Mouse (Mus musculus) embryonic stem cell, embryonic (primary cell): ENCODE measurements around the gene Scaf8.
"Not testable (repeated sequence)": the region's sequence is repeated elsewhere in the genome, so short reads cannot be mapped to it uniquely, and the experiment has no call there.

Source experiments
- CTCF ChIA-PET, 4 experiments: fragments of 300-600 bp in 2 of 4; fragments of 350-600 bp in 2 of 4; sonication (Branson Sonifier 250); formaldehyde crosslinking; loops; one replicate each; lab custom pipeline; 2022; ENCODE audit warnings: inconsistent platforms in 2 of 4; lab: Charles Lee
- POLR2A ChIA-PET, 4 experiments: fragments of 300-600 bp in 2 of 4; fragments of 350-600 bp in 2 of 4; sonication (Branson Sonifier 250); formaldehyde crosslinking; loops; one replicate each; lab custom pipeline; 2022; ENCODE audit warnings: antibody characterized with exemption in 4 of 4, inconsistent platforms in 1 of 4; lab: Charles Lee

The Scaf8 gene

GRCm38 (mm10) chr17:3104154-3104931 is 10.4 kb upstream of the Scaf8 start:
- ChIA-PET CTCF (interaction anchor here in 2 of 4 experiments (0.6 to 0.7 kb wide), 2 partner anchors 15 to 107 kb away, joined by 7 to 8 read pairs; no protein-coding TSS in a partner anchor), POLR2A (interaction anchor here in 2 of 4 experiments (1.0 to 4.3 kb wide), 4 partner anchors 10 to 110 kb away, joined by 3 to 24 read pairs (median 4); partner anchors contain the start of gene Scaf8 (in 1 of the 2))

GRCm38 (mm10) chr17:3105022-3105421 is 9.8 kb upstream of the Scaf8 start:
- POLR2A ChIA-PET: interaction anchor here in 1 of 4 experiments (1.0 to 4.3 kb wide), 5 partner anchors 9 to 109 kb away, joined by 3 to 24 read pairs (median 4); partner anchors contain the start of gene Scaf8
- CTCF ChIA-PET: interaction anchor here in 2 of 4 experiments (0.6 to 0.7 kb wide), 2 partner anchors 16 to 106 kb away, joined by 7 to 8 read pairs; no protein-coding TSS in a partner anchor

- POLR2A ChIA-PET: interaction anchor here (0.5 to 2.9 kb wide), 22 partner anchors 10 to 221 kb away, joined by 3 to 24 read pairs (median 4); no protein-coding TSS in a partner anchor
- CTCF ChIA-PET: interaction anchor here in 1 of 4 experiments (1.1 kb wide), 1 partner anchor 29 kb away, joined by 4 read pairs; no protein-coding TSS in a partner anchor
Observed at GRCm38 (mm10) chr17:3113737-3114357, 925 bp upstream of the Scaf8 start.

GRCm38 (mm10) chr17:3114358-3114719 is 433 bp upstream of the Scaf8 start:
- ChIA-PET CTCF (interaction anchor here in 1 of 4 experiments (1.1 kb wide), 1 partner anchor 30 kb away, joined by 4 read pairs; no protein-coding TSS in a partner anchor), POLR2A (interaction anchor here (0.5 to 2.9 kb wide), 21 partner anchors 10 to 220 kb away, joined by 3 to 24 read pairs (median 4); no protein-coding TSS in a partner anchor)

- POLR2A ChIA-PET: interaction anchor here in 2 of 4 experiments (0.6 to 2.9 kb wide), 9 partner anchors 13 to 1960 kb away, joined by 3 to 15 read pairs (median 3); no protein-coding TSS in a partner anchor
- CTCF ChIA-PET: interaction anchor here in 1 of 4 experiments (0.7 kb wide), 1 partner anchor 769 kb away, joined by 4 read pairs; no protein-coding TSS in a partner anchor
Observed at GRCm38 (mm10) chr17:3115380-3115974, 705 bp downstream of the Scaf8 start.

- CTCF ChIA-PET: interaction anchor here in 1 of 4 experiments (0.7 kb wide), 1 partner anchor 10 kb away, joined by 3 read pairs; no protein-coding TSS in a partner anchor
- POLR2A ChIA-PET: interaction anchor here in 1 of 4 experiments (1.2 kb wide), 1 partner anchor 36 kb away, joined by 3 read pairs; no protein-coding TSS in a partner anchor
Observed at GRCm38 (mm10) chr17:3120949-3121348, 6.2 kb downstream of the Scaf8 start.

GRCm38 (mm10) chr17:3123581-3123980 is 8.8 kb downstream of the Scaf8 start:
- CTCF ChIA-PET: not testable (repeated sequence)
- POLR2A ChIA-PET: interaction anchor here in 1 of 4 experiments (1.0 kb wide), 1 partner anchor 15 kb away, joined by 4 read pairs; no protein-coding TSS in a partner anchor

- POLR2A ChIA-PET: interaction anchor here in 2 of 4 experiments (0.9 to 1.7 kb wide), 8 partner anchors 10 to 26 kb away, joined by 3 to 7 read pairs (median 3); no protein-coding TSS in a partner anchor
- CTCF ChIA-PET: no interaction called here
Observed at GRCm38 (mm10) chr17:3128716-3129115, 13.9 kb downstream of the Scaf8 start.

- CTCF ChIA-PET: no interaction called here
- POLR2A ChIA-PET: no interaction called here
Observed at GRCm38 (mm10) chr17:3129791-3130190, 15.0 kb downstream of the Scaf8 start.

- POLR2A ChIA-PET: interaction anchor here in 2 of 4 experiments (0.8 to 3.7 kb wide), 8 partner anchors 10 to 21 kb away, joined by 3 to 15 read pairs (median 4); partner anchors contain the start of gene Scaf8 (in 1 of the 2)
- CTCF ChIA-PET: no interaction called here
Observed at GRCm38 (mm10) chr17:3135346-3135745, 20.6 kb downstream of the Scaf8 start.

- CTCF ChIA-PET: no interaction called here
- POLR2A ChIA-PET: interaction anchor here in 3 of 4 experiments (0.7 to 3.7 kb wide), 12 partner anchors 9 to 33 kb away, joined by 3 to 15 read pairs (median 4); partner anchors contain the start of gene Scaf8 (in 1 of the 3)
Observed at GRCm38 (mm10) chr17:3136127-3136526, 21.4 kb downstream of the Scaf8 start.

GRCm38 (mm10) chr17:3138387-3138786 is 23.6 kb downstream of the Scaf8 start:
- ChIA-PET POLR2A (interaction anchor here in 3 of 4 experiments (0.5 to 3.7 kb wide), 8 partner anchors 10 to 32 kb away, joined by 3 to 15 read pairs (median 3); partner anchors contain the start of gene Scaf8 (in 1 of the 3)), CTCF (interaction anchor here in 1 of 4 experiments (0.5 kb wide), 1 partner anchor 15 kb away, joined by 5 read pairs; no protein-coding TSS in a partner anchor)

GRCm38 (mm10) chr17:3140100-3140499 is 25.3 kb downstream of the Scaf8 start:
- POLR2A ChIA-PET: interaction anchor here in 2 of 4 experiments (0.9 to 1.7 kb wide), 2 partner anchors 18 to 27 kb away, joined by 3 to 4 read pairs; no protein-coding TSS in a partner anchor
- CTCF ChIA-PET: interaction anchor here in 1 of 4 experiments (1.0 kb wide), 1 partner anchor 9 kb away, joined by 3 read pairs; no protein-coding TSS in a partner anchor

- ChIA-PET CTCF (interaction anchor here in 1 of 4 experiments (1.3 kb wide), 1 partner anchor 9 kb away, joined by 3 read pairs; no protein-coding TSS in a partner anchor), POLR2A (interaction anchor here in 1 of 4 experiments (1.2 to 1.5 kb wide), 2 partner anchors 10 to 12 kb away, joined by 3 to 7 read pairs; no protein-coding TSS in a partner anchor)
Observed at GRCm38 (mm10) chr17:3148853-3149252, 34.1 kb downstream of the Scaf8 start.

- ChIA-PET POLR2A (interaction anchor here in 1 of 4 experiments (0.9 kb wide), 1 partner anchor 13 kb away, joined by 3 read pairs; no protein-coding TSS in a partner anchor), CTCF (interaction anchor here in 1 of 4 experiments (1.3 kb wide), 1 partner anchor 10 kb away, joined by 3 read pairs; no protein-coding TSS in a partner anchor)
Observed at GRCm38 (mm10) chr17:3149541-3149940, 34.8 kb downstream of the Scaf8 start.

- POLR2A ChIA-PET: interaction anchor here in 1 of 4 experiments (1.1 kb wide), 1 partner anchor 9 kb away, joined by 3 read pairs; no protein-coding TSS in a partner anchor
Observed at GRCm38 (mm10) chr17:3150701-3151100, 35.9 kb downstream of the Scaf8 start.

GRCm38 (mm10) chr17:3151181-3151580 is 36.4 kb downstream of the Scaf8 start:
- POLR2A ChIA-PET: interaction anchor here in 2 of 4 experiments (1.0 to 2.4 kb wide), 6 partner anchors 9 to 49 kb away, joined by 3 to 8 read pairs (median 3); partner anchors contain the start of gene Scaf8 (in 1 of the 2)
- CTCF ChIA-PET: no interaction called here

More at GRCm38 (mm10) chr17:3150701-3151100, 35.9 kb downstream of the Scaf8 start:
- CTCF ChIA-PET: not testable (repeated sequence)
